Mouse (Mus musculus) kidney, embryonic 14.5 days (tissue): Measurements from ENCODE around the gene Cadm3. TPM values are rescaled to one million over a fixed set of nuclear protein-coding genes. Genes with fewer than 3 reads are reported as not detected.
A peak's percentile ranks its signal among the peaks of the same experiment; 100 is the strongest.

ENCODE experiments used
- ATAC-seq: fragments of 200-750 bp; cut with Nextera tagmentation; 2 replicates; pipeline ENCODE4 v1.8.0; 2017; ENCODE audit warnings: moderate number of reproducible peaks, mild to moderate bottlenecking, moderate TSS enrichment, moderate library complexity; ENCODE audit not compliant: low FRiP score, low TSS enrichment
- H3K27ac ChIP-seq: fragments of 300-500 bp; sonication (generic); 2 replicates; pipeline ENCODE4 v1.5.1; 2014; ENCODE audit warnings: low read depth, mild to moderate bottlenecking, low read length, moderate library complexity, mixed read lengths
- H3K27me3 ChIP-seq: fragments of 300-500 bp; sonication (generic); 2 replicates; pipeline ENCODE4 v1.6.1; 2014; ENCODE audit warnings: mild to moderate bottlenecking, low read length; ENCODE audit not compliant: control insufficient read depth, insufficient read depth
- H3K36me3 ChIP-seq: fragments of 300-500 bp; sonication (generic); 2 replicates; pipeline ENCODE4 v1.6.1; 2014; ENCODE audit warnings: low read length, mixed read lengths; ENCODE audit not compliant: control insufficient read depth, insufficient read depth
- H3K4me1 ChIP-seq: fragments of 300-500 bp; sonication (generic); 2 replicates; pipeline ENCODE4 v1.6.1; 2014; ENCODE audit warnings: low read length, mixed read lengths; ENCODE audit not compliant: control insufficient read depth, insufficient read depth
- H3K4me2 ChIP-seq: fragments of 300-500 bp; sonication (generic); replicated peaks from 2 replicates; pipeline ENCODE4 v1.6.1; 2014; ENCODE audit warnings: low read depth, mild to moderate bottlenecking, low read length
- H3K4me3 ChIP-seq: fragments of 300-500 bp; sonication (generic); 2 replicates; pipeline ENCODE4 v1.5.1; 2014; ENCODE audit warnings: mild to moderate bottlenecking, low read length
- H3K9ac ChIP-seq: fragments of 300-500 bp; sonication (generic); 2 replicates; pipeline ENCODE4 v1.6.1; 2014; ENCODE audit warnings: low read depth, mild to moderate bottlenecking, low read length, moderate library complexity
- H3K9me3 ChIP-seq: fragments of 300-500 bp; sonication (generic); 2 replicates; pipeline ENCODE4 v1.6.1; 2016; ENCODE audit warnings: low read length; ENCODE audit not compliant: control insufficient read depth
- WGBS: fragments of 180-500 bp; shearing (Covaris S2); extraction: QIAGEN DNeasy Blood & Tissue Kit; methylation state at CpG from one replicate; pipeline ENCODE4 v1.1.7; 2014; 5-methylcytosine and 5-hydroxymethylcytosine counted together
- polyA plus RNA-seq: library from polyadenylated mRNA; unstranded; fragments of >200 nt; fragmentation: Nextera tagmentation; extraction: Ambion mirVana; gene quantifications from 2 replicates; pipeline ENCODE4 v1.2.1, GENCODE M21; 2014

The Cadm3 gene
- polyA plus RNA-seq, 1 experiment from 2014 or later = 1.7 TPM

DNA sequence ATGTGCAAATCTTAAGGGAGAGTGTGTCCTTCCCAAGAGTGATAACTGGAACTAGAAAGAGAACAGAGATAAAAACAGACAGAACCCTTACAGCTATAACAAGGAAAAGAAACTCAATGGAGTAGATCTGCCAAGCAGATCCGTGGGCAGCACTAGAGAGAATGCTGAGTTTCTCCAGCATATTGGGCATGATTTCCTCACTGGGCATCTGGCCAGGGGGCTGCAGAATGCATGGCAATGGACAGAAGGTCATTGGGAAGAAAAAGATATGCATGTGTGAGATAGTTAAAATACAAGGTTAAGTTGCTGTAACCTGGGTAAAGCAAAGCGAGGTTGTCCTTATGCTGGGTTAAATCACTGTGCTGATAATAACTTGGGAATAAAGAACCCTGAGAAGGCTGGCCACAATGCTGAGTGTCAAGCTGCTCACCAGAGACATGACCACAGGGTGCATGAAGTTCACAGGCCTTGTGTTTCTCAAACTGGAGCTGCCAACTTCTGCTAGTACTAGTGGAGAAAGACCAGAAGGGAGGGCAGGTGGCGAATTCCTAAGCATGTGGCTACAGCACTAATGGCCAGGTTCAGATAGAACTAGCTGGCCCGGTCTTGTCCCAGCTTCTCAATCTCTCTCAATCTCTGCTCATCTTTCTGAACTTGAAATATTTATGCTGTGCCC is 3.2 kb downstream of the Cadm3 start:
- Histone ChIP-seq H3K4me1 (peaks cover 17% of the 10 kb centered on the region; the same call in 1 of the 2 replicates), H3K36me3 (no peaks in the 10 kb centered on the region), H3K9ac (no peak overlapping the region), H3K4me3 (no peak overlapping the region), H3K27ac (no peak overlapping the region), H3K4me2 (no peak overlapping the region), H3K27me3 (peaks cover 37% of the 10 kb centered on the region), H3K9me3 (no peaks in the 10 kb centered on the region)
- WGBS = 85% methylated on average over 4 of the region's 4 CpGs
- no peak for ATAC-seq

DNA sequence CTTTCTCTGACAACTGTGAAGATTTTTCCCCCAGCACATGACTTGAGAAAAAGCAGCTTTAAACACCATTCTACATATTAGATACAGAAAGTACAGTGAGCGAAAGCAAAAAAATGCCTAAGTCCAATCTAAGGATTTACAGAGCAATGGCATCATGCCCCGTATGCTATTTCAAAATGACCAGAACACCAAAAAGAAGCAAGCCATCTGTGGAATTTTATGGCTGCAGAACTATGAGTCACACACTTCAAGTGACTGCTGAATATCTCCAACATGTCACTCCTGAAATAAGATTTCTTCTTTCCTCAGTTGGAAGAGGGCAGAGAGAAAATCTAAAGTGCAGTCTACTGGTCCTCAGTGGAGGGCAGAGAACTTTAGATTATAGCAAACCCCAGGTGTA is 4.1 kb downstream of the Cadm3 start:
- H3K4me1 ChIP-seq = peaks cover 17% of the 10 kb centered on the region; the same call in 1 of the 2 replicates
- H3K9me3 ChIP-seq = no peaks in the 10 kb centered on the region
- no peak overlapping the region for H3K27ac ChIP-seq
- WGBS = 83% methylated on average over 2 of the region's 2 CpGs
- no peak overlapping the region for H3K4me2 ChIP-seq
- ATAC-seq = no peak
- no peak overlapping the region for H3K9ac ChIP-seq
- peaks cover 30% of the 10 kb centered on the region for H3K27me3 ChIP-seq
- H3K4me3 ChIP-seq = no peak overlapping the region
- no peaks in the 10 kb centered on the region for H3K36me3 ChIP-seq

DNA sequence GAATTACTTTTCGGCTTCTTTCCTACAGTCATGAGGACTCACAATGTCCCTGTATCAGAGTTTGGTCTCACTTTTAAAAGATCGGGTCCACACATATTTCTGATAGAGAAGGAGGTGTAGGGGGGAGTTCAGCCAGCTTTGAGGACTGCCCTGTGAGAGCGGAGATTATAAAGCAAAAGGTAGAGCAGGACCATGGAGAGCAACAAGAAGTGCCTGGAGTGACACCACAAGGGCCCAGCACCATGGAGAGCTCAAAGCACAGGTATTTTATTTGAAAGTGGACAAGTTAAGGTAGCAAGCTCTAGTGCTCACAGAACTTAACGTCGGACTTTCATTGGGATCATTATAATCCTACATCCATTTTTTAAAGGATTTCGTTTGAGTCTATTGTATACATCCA is 5.8 kb downstream of the Cadm3 start:
- Histone ChIP-seq H3K4me1 (0 out of 2 replicates have a peak, but pooled peaks cover 7% of the 10 kb centered on the region), H3K4me2 (no peak overlapping the region), H3K4me3 (no peak overlapping the region), H3K9me3 (no peaks in the 10 kb centered on the region), H3K9ac (no peak overlapping the region), H3K27me3 (peaks cover 13% of the 10 kb centered on the region), H3K27ac (no peak overlapping the region), H3K36me3 (no peaks in the 10 kb centered on the region)
- peak; percentile 67; the same call in 1 of the 2 replicates for ATAC-seq
- WGBS = 29% methylated on average over 6 of the region's 6 CpGs

DNA sequence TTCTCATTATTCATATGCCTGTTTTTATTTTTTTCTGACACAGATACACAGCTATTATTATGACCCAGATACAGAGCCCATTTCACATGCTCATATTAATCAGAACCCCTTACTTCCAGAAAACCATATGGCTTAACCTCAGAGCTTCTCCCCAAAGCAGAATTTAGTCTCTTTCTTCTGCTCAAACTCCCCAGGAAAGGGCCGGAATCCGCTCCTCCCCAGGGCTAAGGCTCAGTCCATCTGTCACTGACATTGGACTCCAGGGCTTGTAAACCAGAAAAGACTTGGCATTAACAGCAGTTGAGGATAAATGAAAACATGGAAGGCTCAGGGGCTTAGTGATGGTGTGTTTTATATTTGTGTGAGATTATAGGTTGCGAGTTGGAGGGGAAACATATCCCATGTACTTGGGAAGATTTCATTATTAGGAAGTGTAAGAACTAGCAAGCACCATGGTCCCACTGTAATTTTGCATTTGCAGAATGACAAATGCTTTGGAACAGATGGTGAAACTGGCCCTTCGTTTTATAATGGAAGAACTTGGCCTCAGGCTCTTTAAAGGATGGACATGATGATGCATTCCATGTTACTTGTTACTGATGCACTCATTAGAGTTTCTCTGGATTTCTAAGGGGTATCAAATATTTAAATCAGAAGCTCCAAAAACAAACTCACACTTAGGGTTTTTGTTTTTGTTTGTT is 7.8 kb downstream of the Cadm3 start:
- Histone ChIP-seq H3K9ac (no peak overlapping the region), H3K4me2 (no peak overlapping the region), H3K4me3 (no peak overlapping the region), H3K27me3 (no peaks in the 10 kb centered on the region; the same call in 1 of the 2 replicates), H3K4me1 (no peaks in the 10 kb centered on the region), H3K36me3 (no peaks in the 10 kb centered on the region), H3K9me3 (no peaks in the 10 kb centered on the region), H3K27ac (no peak overlapping the region)
- WGBS = 77% methylated on average over 4 of the region's 4 CpGs
- no peak for ATAC-seq

DNA sequence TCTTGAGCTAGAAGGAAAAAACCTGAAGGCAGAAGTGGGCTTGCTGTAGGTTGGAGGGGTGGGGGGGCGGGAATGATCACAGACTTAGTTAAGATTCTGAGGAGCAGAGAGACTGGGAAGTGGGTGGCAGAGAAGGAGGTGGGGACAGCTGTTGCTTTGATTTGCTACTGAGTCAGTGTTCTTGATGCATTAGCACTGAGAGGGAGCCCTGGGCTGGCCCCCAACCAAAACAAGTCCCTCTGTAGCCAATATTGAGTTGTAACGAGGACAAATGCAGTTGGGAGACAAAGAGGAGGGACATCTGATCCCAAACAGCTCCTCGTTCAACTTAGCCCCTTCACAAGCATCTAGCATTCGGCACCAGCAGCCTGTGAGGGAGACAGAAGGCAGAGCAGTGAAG is 9.7 kb downstream of the Cadm3 start:
- no peaks in the 10 kb centered on the region for H3K4me1 ChIP-seq
- H3K4me3 ChIP-seq = no peak overlapping the region
- no peak overlapping the region for H3K9ac ChIP-seq
- H3K4me2 ChIP-seq = no peak overlapping the region
- WGBS = 32% methylated on average over 4 of the region's 4 CpGs
- H3K36me3 ChIP-seq = no peaks in the 10 kb centered on the region
- H3K27me3 ChIP-seq = no peaks in the 10 kb centered on the region
- no peak overlapping the region for H3K27ac ChIP-seq
- no peak for ATAC-seq
- H3K9me3 ChIP-seq = no peaks in the 10 kb centered on the region

DNA sequence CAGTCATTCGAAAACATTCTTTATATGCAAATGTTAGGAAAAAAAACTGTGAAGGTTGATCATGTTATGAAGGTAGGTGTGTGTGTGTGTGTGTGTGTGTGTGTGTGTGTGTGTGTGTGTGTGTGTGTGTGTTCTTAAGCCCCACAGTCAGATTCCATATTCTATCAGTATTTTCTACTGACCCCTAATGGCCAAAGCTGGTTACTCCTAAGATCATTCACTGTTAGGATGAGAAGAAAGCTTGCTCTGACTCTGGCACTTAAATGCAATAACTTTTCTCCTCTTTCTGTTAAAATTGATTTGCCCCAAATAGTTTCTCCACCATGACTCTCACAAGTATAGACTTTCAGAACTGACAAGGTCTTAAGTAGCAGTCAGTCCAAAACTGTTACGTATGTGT is 10.8 kb downstream of the Cadm3 start:
- no peak overlapping the region for H3K27ac ChIP-seq
- no peak for ATAC-seq
- no peaks in the 10 kb centered on the region for H3K27me3 ChIP-seq
- no peak overlapping the region for H3K4me2 ChIP-seq
- H3K4me1 ChIP-seq = no peaks in the 10 kb centered on the region
- H3K36me3 ChIP-seq = no peaks in the 10 kb centered on the region
- no peaks in the 10 kb centered on the region for H3K9me3 ChIP-seq
- no peak overlapping the region for H3K4me3 ChIP-seq
- WGBS = 84% methylated on average over 2 of the region's 2 CpGs
- no peak overlapping the region for H3K9ac ChIP-seq

DNA sequence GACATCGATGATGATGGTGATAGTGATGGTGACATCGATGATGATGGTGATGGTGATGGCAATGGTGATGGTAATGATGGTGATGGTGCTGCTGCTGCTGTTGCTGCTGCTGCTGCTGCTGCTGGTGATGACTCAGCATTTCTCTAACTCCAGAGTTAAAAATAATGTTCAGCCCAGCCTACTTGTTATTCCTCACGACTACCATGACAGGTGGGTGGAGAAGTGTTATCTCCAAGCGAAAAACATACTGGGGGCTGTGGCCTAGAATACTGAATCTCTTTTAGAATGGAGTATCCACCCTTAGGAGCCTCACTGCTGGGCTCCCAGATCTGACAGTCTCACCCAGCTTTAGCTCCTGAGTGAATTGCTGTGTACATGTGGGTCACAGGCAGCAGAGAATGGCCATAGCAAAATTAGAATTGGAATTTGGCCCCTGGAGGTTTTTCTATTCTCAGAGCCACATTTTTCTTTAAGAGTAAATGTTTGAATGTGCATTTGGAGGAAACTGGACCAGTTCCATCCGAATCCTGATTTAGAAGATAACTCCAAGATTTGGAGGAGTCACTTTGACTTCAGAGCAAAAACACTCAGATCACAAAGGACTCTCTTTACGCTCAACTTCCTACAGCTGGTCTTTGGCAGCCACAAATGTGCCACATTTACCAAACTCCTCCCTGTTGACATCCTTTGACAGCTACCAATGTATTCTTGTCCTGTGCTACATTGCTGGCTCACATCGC is 12.2 kb downstream of the Cadm3 start:
- Histone ChIP-seq H3K36me3 (no peaks in the 10 kb centered on the region), H3K9ac (no peak overlapping the region), H3K9me3 (no peaks in the 10 kb centered on the region), H3K27ac (no peak overlapping the region), H3K4me3 (no peak overlapping the region), H3K4me1 (no peaks in the 10 kb centered on the region), H3K4me2 (no peak overlapping the region), H3K27me3 (no peaks in the 10 kb centered on the region)
- no peak for ATAC-seq
- WGBS = 84% methylated on average over 7 of the region's 7 CpGs

DNA sequence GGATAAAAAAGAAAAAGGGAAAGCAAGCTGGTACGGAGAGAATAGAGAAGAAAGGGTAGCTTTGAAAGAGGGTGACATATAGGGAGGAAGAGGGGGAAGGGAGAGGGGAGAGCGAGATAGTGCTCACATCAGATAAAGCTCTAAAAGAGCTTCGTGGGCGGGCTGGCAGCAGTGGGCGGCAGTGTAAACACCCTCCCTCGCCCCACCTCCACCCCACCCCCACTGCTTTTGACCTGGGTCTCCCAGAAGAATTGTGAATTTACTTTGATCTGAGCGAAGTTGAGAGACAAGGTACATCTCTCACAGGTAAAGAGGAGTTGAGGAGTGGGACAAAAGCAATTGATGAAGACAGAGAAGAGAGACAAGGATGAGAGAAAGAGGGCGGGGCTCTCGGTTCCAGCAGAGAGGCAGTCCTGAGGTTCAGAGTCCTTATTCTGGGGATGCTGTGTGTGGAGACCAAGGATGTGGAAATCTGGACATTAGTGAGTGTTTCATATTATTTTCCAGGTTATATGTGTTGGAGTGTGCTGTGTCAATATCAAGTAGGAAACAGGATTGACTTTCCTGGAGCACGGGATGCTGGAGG is 17.0 kb downstream of the Cadm3 start, which contains the start of gene Aim2:
Gene Aim2 (plus strand): TSS at position 508 of the 586 bp plus-strand sequence.
- Histone ChIP-seq H3K9me3 (no peaks in the 10 kb centered on the region), H3K27ac (no peak within 1 kb of the TSS), H3K4me3 (peak within 1 kb of the TSS; percentile 19), H3K36me3 (no peaks in the 10 kb centered on the region), H3K27me3 (no peaks in the 10 kb centered on the region), H3K4me2 (peak within 1 kb of the TSS; percentile 38), H3K9ac (0 out of 2 replicates have a peak within 1 kb of the TSS, but pooled peaks have one; percentile 28), H3K4me1 (no peaks in the 10 kb centered on the region)
- ATAC-seq = peak; percentile 44; the same call in 1 of the 2 replicates
- 7% methylated on average over 10 of the region's 10 CpGs for WGBS
